Mouse (Mus musculus): ENCODE measurements around the gene Zfp36l2. TPM values are rescaled to one million over a fixed set of nuclear protein-coding genes. Genes with fewer than 3 reads are reported as not detected.
A peak's percentile ranks its signal among the peaks of the same experiment; 100 is the strongest.
"Not testable (repeated sequence)": the region's sequence is repeated elsewhere in the genome, so short reads cannot be mapped to it uniquely, and the experiment has no call there.

Gene Zfp36l2
- 38.2 and 62.0 TPM in 2 replicates for total RNA-seq (2015; ENCODE audit: low replicate concordance)
- 21.8 and 22.3 TPM in 2 replicates for total RNA-seq (2017; ENCODE audit: low replicate concordance)

- peak; percentile 12 for ATAC-seq (replicated peaks; ENCODE audit: low FRiP score, poor library complexity, severe bottlenecking)
These were observed at the start of gene Zfp36l2 for GRCm38 (mm10) chr17:84187727-84188373. Gene Zfp36l2 (minus strand): TSS chr17:84187947.

DNA sequence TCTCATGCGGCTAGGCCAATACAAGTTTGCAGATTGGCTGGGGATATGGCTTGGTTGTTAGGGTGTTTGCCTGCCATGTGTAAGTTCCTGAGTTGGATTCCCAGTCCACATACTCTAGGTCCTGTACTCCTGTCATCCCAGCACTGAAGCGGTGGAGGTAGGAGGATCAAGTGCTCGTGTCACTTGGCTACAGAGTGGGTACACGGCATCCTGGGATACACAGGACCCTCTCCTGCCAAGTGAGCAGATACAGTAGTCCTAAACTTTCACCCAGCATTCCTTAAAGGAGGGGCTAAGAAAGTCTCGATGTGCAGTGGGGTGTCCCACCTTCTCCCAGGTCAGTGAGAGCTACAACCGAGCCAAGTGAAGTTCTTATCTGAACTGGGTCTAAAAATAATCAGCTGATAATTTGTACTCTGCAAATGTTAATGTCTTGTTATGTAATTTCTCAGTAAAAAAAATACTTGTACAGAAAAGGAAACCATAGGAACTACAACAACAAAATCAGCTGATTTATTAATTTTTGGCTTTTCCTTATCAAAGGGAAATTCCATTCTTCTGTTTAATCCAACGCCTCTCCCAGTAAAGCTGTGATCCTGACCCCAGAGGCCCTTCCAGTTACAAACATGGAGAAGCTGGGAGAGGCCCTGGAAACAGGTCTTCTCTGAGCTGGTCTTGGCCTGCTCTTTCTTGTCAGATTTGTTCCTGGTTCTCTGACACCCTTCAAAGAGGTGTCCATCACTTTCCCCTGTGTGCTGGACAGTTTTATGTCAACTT lies 49.2 kb upstream of the Zfp36l2 start:
- ATAC-seq (replicated peaks; ENCODE audit: low FRiP score, poor library complexity, severe bottlenecking) = no peak

DNA sequence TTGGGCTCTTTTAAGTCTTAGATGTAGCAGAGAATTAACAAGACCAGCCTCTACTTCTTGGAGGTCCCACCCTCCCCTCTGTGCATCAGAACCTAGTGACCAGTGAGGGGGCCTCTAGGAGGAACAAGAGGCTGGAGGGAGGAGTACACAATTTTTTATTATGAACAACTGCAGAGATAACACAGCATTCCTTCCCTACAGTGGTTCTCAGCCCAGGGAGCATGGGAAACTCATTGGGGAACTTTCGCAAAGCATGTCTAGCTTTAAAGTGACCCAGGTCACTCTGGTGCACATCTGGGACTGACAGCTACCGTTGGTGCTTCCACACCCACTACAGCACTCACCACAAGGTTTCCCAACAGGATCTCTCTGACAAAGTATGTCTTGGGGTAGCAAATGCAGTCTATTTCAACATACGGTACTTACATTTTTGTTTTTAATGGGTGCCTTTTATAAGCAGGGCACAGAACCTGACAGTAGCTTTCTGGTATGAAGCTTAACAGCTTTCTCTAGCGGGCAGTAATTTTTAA lies 47.7 kb upstream of the Zfp36l2 start:
- no peak for ATAC-seq (replicated peaks; ENCODE audit: low FRiP score, poor library complexity, severe bottlenecking)

DNA sequence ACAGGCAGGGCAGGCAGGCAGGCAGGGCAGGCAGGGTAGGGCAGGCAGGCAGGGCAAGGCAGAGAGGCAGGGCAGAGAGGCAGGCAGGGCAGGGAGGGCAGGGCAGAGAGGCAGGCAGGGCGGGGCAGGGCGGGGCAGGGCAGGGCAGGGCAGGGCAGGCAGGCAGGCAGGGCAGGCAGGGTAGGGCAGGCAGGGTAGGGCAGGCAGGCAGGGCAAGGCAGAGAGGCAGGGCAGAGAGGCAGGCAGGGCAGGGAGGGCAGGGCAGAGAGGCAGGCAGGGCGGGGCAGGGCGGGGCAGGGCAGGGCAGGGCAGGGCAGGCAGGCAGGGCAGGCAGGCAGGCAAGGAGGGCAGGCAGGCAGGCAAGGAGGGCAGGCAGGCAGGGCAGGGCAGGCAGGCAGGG lies 47.0 kb upstream of the Zfp36l2 start:
- not testable (repeated sequence) for ATAC-seq (replicated peaks; ENCODE audit: low FRiP score, poor library complexity, severe bottlenecking)

GRCm38 (mm10) chr17:84233758-84234157 lies 46.0 kb upstream of the Zfp36l2 start:
- ATAC-seq (replicated peaks; ENCODE audit: low FRiP score, poor library complexity, severe bottlenecking) = no peak

DNA sequence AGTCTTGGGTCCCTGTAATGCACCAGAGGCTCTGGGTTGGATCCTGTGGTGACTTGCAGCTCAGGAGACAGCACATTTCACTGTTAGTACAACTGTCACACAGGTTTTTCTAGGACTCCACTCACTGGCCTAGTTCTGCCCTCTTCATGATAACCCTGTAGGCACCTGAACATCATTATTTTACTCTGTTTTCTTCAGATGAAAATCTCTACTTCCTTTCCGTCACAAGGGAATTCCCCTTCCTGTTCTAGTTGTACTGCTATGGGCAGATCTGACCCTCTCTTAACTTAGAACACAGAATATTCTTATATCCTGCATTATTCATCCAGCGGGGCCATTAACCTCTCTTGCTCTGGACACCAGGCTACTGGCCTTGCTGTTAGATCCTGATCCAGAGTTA lies 43.6 kb upstream of the Zfp36l2 start:
- ATAC-seq (replicated peaks; ENCODE audit: low FRiP score, poor library complexity, severe bottlenecking) = no peak

GRCm38 (mm10) chr17:84228223-84228622 lies 40.5 kb upstream of the Zfp36l2 start:
- no peak for ATAC-seq (replicated peaks; ENCODE audit: low FRiP score, poor library complexity, severe bottlenecking)

DNA sequence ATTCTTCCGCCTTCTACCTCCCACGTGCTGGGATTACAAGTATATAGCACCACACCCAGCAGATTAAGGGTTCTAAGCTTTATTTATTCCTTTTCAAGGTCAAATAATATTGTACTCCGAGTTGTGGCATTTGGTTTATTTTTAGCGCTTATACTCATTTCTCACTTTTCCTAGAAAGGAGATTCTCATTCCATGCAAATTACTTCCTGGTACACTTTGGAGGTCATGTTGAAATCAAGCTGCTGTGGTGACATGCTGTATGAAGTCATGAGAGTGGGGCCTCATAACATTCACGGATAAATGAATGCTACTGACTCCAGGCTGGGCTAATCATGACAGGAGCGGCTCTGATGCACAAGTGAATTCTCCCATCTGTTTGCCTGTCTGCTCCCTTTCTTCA lies 38.9 kb upstream of the Zfp36l2 start:
- ATAC-seq (replicated peaks; ENCODE audit: low FRiP score, poor library complexity, severe bottlenecking) = no peak

- no peak for ATAC-seq (replicated peaks; ENCODE audit: low FRiP score, poor library complexity, severe bottlenecking)
These were observed 38.5 kb upstream of the Zfp36l2 start for GRCm38 (mm10) chr17:84226231-84226630.

DNA sequence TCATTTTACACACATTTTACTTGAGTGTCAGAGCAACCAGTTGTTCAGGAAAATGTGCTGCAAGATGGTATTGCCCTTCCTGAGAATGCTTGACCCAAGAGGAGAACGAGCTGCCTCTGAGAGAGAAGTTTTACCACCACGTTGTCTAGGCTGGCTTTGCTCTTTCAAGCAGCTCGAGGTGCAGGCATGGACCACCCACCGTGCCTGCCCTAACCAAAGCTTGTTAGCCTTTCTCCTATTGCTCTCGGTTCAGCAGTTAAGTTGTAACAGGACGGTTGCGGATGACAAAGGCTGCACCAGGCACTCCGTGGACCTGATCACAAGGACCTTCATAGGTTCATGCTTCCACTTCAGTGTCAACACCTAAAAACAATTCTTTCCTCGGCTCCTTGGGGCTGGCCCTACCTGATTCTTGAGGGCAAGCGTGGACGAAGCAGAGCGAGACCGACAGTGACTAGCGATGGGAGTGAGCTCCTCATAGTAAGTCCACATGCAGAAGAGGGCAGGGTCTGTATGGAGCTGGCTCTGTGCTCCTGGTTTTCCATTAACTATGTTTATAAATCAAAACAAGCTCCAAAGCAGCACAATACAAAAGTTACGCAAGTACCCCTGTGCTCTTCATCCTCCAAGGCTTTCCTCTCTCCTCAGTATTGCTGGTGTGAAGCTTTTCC lies 36.6 kb upstream of the Zfp36l2 start:
- no peak for ATAC-seq (replicated peaks; ENCODE audit: low FRiP score, poor library complexity, severe bottlenecking)

GRCm38 (mm10) chr17:84218841-84219240 lies 31.1 kb upstream of the Zfp36l2 start:
- ATAC-seq (replicated peaks; ENCODE audit: low FRiP score, poor library complexity, severe bottlenecking) = 0 out of 2 replicates have a peak, but pooled peaks have one; percentile 33

DNA sequence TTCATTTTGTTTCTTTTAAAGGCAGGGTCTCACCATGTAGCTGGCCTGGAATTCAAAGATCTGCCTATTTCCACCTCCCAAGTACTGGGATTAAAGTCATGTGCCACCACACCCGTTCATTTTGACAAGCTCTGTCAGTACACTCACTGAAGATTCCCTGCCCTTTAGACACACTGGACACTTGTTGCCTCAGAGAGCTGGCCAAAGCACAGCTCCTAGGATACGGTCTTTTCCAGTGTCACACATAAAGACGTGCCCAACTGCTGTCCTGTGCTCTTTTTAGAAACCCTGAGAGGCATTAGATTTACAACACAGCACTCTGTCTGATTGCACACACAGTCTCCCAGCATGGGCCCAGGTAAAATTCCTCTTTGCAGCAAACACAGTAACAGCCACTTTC lies 29.9 kb upstream of the Zfp36l2 start:
- ATAC-seq (replicated peaks; ENCODE audit: low FRiP score, poor library complexity, severe bottlenecking) = no peak

GRCm38 (mm10) chr17:84215264-84215960 lies 27.7 kb upstream of the Zfp36l2 start:
- no peak for ATAC-seq (replicated peaks; ENCODE audit: low FRiP score, poor library complexity, severe bottlenecking)

DNA sequence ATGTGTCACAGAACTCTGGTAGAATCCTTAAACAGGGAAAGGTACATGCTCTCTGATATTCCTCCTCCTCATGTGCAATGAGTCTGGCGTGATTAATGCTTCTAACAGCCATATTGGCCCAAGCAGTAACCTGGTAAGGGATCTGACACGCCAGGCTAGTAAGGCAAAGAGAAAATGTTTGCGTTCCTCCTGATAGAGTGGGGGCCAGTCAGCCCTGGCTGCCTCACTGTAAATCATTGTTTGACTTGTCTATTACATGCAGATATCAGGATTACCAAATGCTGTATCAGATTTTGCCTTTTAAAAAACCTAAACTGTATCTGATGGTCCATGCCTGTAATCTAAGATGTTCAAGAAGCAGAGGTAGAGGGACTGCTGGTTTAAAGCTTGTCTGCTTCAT lies 25.7 kb upstream of the Zfp36l2 start:
- ATAC-seq (replicated peaks; ENCODE audit: low FRiP score, poor library complexity, severe bottlenecking) = no peak

GRCm38 (mm10) chr17:84207611-84208010 lies 19.9 kb upstream of the Zfp36l2 start:
- no peak for ATAC-seq (replicated peaks; ENCODE audit: low FRiP score, poor library complexity, severe bottlenecking)

DNA sequence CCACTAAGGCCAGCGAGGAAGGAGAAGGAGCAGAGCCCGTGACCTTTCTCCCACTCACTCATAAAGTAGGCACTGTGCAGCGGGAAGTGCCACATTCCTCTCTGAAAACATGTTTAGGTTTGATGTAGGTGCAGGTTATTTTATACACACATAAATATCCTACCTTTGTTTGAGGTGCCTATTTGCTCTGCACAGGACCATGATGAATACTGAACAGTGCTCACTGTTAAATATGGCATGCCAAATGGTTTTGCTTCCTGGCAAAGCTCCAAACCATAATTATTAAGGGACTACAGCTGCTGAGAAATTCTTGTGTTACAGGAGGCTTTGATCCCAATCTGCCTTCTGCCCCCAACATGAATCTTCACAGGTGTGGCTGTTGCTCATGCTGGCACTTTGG lies 18.5 kb upstream of the Zfp36l2 start:
- ATAC-seq (replicated peaks; ENCODE audit: low FRiP score, poor library complexity, severe bottlenecking) = no peak

DNA sequence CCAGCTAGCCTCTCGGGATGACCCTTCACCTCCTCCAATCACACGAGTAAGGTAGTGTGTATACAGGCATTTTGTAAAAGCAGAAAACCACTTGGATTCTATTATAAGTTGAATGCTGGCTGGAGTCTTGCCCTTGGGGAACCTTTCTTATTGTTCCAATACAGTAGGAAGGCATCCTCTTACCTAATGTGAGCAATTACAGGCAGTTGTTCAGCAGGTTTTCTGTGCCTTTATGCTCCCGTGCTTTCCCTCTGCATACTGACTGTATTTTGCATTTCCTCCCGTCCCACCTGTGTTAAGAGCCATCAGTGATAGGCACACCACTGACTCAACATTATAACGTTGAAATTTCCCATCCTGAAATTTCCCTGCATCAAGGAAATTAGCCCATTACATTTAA lies 17.2 kb upstream of the Zfp36l2 start:
- no peak for ATAC-seq (replicated peaks; ENCODE audit: low FRiP score, poor library complexity, severe bottlenecking)

- no peak for ATAC-seq (replicated peaks; ENCODE audit: low FRiP score, poor library complexity, severe bottlenecking)
These were observed 15.6 kb upstream of the Zfp36l2 start for GRCm38 (mm10) chr17:84203340-84203739.

DNA sequence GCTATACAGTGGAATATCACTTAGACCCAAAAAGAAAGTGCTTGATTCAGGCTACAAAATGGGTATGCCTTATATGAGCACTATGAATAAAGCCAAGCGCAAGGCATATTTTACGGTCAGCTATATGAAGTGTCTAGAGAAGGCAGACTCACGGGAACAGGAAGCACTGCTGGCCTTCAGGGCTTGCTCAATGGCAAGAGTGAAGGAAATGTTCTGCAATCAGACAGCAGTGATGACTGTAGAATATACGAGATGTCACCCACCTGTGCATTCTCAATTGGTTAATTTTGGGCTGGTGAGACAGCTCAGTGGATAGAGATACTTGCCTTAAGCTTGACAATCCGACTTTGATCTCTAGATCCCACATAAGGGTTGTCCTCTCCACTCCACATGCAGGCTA lies 13.4 kb upstream of the Zfp36l2 start:
- no peak for ATAC-seq (replicated peaks; ENCODE audit: low FRiP score, poor library complexity, severe bottlenecking)

GRCm38 (mm10) chr17:84197912-84198344 lies 10.2 kb upstream of the Zfp36l2 start:
- ATAC-seq (replicated peaks; ENCODE audit: low FRiP score, poor library complexity, severe bottlenecking) = no peak

Measured in erythroid progenitor cell, adult 5-6 weeks (primary cell).